Mouse (Mus musculus) liver, embryonic 14.5 days (tissue): ENCODE results near the gene Rcc1l.

Experiments used
- CTCF ChIP-seq: IDR thresholded peaks from 2 replicates; pipeline ENCODE4 v1.5.1; 2016; ENCODE audit warnings: antibody characterized with exemption, low read depth, control low read depth
- EP300 ChIP-seq: IDR thresholded peaks from 2 replicates; pipeline ENCODE4 v1.6.1; 2016; ENCODE audit warnings: antibody characterized with exemption, low read depth

- TF ChIP-seq CTCF (no peak), EP300 (no peak)
These were observed 57.0 kb downstream of the Rcc1l start for GRCm38 (mm10) chr5:134119481-134120120.
